Mouse (Mus musculus) lung, postnatal 36 days (tissue): Measurements from ENCODE around the gene Phlpp2.
A peak's percentile ranks its signal among the peaks of the same experiment; 100 is the strongest.
"Not testable (repeated sequence)": the region's sequence is repeated elsewhere in the genome, so short reads cannot be mapped to it uniquely, and the experiment has no call there.

Source experiments
- DNase-seq: peaks from one replicate; pipeline ENCODE4 v3.0.0; 2022; ENCODE audit warnings: mixed read lengths

Gene Phlpp2

GRCm38 (mm10) chr8:109868003-109868679 is at the start of gene Phlpp2:
Phlpp2 (plus strand) TSS chr8:109868542.
- DNase-seq, result peak; percentile 95

GRCm38 (mm10) chr8:109823561-109823960 is 44.8 kb upstream of the Phlpp2 start:
- DNase-seq, result no peak

GRCm38 (mm10) chr8:109839822-109840221 is 28.5 kb upstream of the Phlpp2 start:
- DNase-seq, result no peak

GRCm38 (mm10) chr8:109842468-109842867 is 25.9 kb upstream of the Phlpp2 start:
- no peak for DNase-seq

- peak; percentile 12 for DNase-seq
Measured at GRCm38 (mm10) chr8:109847866-109848265, 20.5 kb upstream of the Phlpp2 start.

GRCm38 (mm10) chr8:109848981-109849380 is 19.4 kb upstream of the Phlpp2 start:
- DNase-seq, result no peak

- peak; percentile 90 for DNase-seq
Measured at GRCm38 (mm10) chr8:109853423-109853822, 14.9 kb upstream of the Phlpp2 start.

- no peak for DNase-seq
Measured at GRCm38 (mm10) chr8:109854522-109854921, 13.8 kb upstream of the Phlpp2 start.

GRCm38 (mm10) chr8:109855451-109855850 is 12.9 kb upstream of the Phlpp2 start:
- no peak for DNase-seq

- peak; percentile 90 for DNase-seq
Measured at GRCm38 (mm10) chr8:109863398-109863797, 4.9 kb upstream of the Phlpp2 start.

- no peak for DNase-seq
Measured at GRCm38 (mm10) chr8:109864798-109865197, 3.5 kb upstream of the Phlpp2 start.

GRCm38 (mm10) chr8:109865536-109865935 is 2.8 kb upstream of the Phlpp2 start:
- no peak for DNase-seq

- no peak for DNase-seq
Measured at GRCm38 (mm10) chr8:109866690-109867089, 1.7 kb upstream of the Phlpp2 start.

GRCm38 (mm10) chr8:109868680-109869361 is 479 bp downstream of the Phlpp2 start:
- DNase-seq, result peak; percentile 25

GRCm38 (mm10) chr8:109871056-109871455 is 2.7 kb downstream of the Phlpp2 start:
- DNase-seq, result no peak

- not testable (repeated sequence) for DNase-seq
Measured at GRCm38 (mm10) chr8:109873800-109874199, 5.5 kb downstream of the Phlpp2 start.

- DNase-seq, result no peak
Measured at GRCm38 (mm10) chr8:109880012-109880662, 11.8 kb downstream of the Phlpp2 start.

- DNase-seq, result no peak
Measured at GRCm38 (mm10) chr8:109885294-109885693, 17.0 kb downstream of the Phlpp2 start.

- no peak for DNase-seq
Measured at GRCm38 (mm10) chr8:109889211-109889610, 20.9 kb downstream of the Phlpp2 start.

GRCm38 (mm10) chr8:109890794-109891585 is 22.6 kb downstream of the Phlpp2 start:
- no peak for DNase-seq

- DNase-seq, result no peak
Measured at GRCm38 (mm10) chr8:109894636-109895035, 26.3 kb downstream of the Phlpp2 start.

- DNase-seq, result no peak
Measured at GRCm38 (mm10) chr8:109895355-109895754, 27.0 kb downstream of the Phlpp2 start.

- DNase-seq, result no peak
Measured at GRCm38 (mm10) chr8:109902379-109902778, 34.0 kb downstream of the Phlpp2 start.
